Mouse (Mus musculus) olfactory bulb, adult 2 months (tissue): ENCODE results near the gene Col4a1. TPM values are rescaled to one million over a fixed set of nuclear protein-coding genes. Genes with fewer than 3 reads are reported as not detected.

Experiments
- H3K27ac ChIP-seq: fragments of 200-500 bp; 2 replicates; pipeline ENCODE4 v1.5.1; 2012; ENCODE audit warnings: low read depth, low read length; ENCODE audit not compliant: insufficient read depth
- H3K4me1 ChIP-seq: fragments of 200-500 bp; 2 replicates; pipeline ENCODE4 v1.6.1; 2012; ENCODE audit warnings: low read length; ENCODE audit not compliant: control insufficient read depth, insufficient read depth
- H3K4me3 ChIP-seq: fragments of 200-500 bp; 2 replicates; pipeline ENCODE4 v1.5.1; 2012; ENCODE audit warnings: mild to moderate bottlenecking, low read depth, low read length, moderate library complexity; ENCODE audit not compliant: insufficient read depth
- CTCF ChIP-seq: fragments of 200-500 bp; IDR thresholded peaks from 2 replicates; pipeline ENCODE4 v1.5.1; 2012; ENCODE audit warnings: low read depth, mild to moderate bottlenecking, low read length, moderate library complexity; ENCODE audit not compliant: insufficient read depth
- POLR2A ChIP-seq: fragments of 200-500 bp; IDR thresholded peaks from 2 replicates; pipeline ENCODE4 v1.6.1; 2012; ENCODE audit warnings: mild to moderate bottlenecking, low read depth, low read length, moderate library complexity; ENCODE audit not compliant: insufficient read depth
- WGBS: fragments of 180-500 bp; shearing (Covaris S2); methylation state at CpG from one replicate; pipeline ENCODE4 v1.1.7; 2018; 5-methylcytosine and 5-hydroxymethylcytosine counted together
- polyA plus RNA-seq: library from polyadenylated mRNA; stranded (reverse); fragments of >200 nt; gene quantifications from 2 replicates; pipeline ENCODE4 v1.2.4, GENCODE M21; 2012; ENCODE audit warnings: low replicate concordance; ENCODE audit not compliant: missing spikeins, insufficient read depth, insufficient read length

Col4a1 gene
- polyA plus RNA-seq, 1 experiment, result not detected

GRCm38 (mm10) chr8:11203260-11204110 is 109.1 kb downstream of the Col4a1 start:
- peak overlapping the region; percentile 48; the same call in 1 of the 2 replicates for H3K27ac ChIP-seq
- WGBS, result 49% methylated on average over 12 of the region's 12 CpGs
- no peak overlapping the region for H3K4me3 ChIP-seq
- no peak for TF ChIP-seq POLR2A
- TF ChIP-seq CTCF, result no peak
- H3K4me1 ChIP-seq, result peaks cover 23% of the 10 kb centered on the region

- 88% methylated on average over 7 of the region's 7 CpGs for WGBS
- no peak overlapping the region for H3K27ac ChIP-seq
- TF ChIP-seq POLR2A, result no peak
- TF ChIP-seq CTCF, result no peak
- H3K4me3 ChIP-seq, result no peak overlapping the region
- peaks cover 16% of the 10 kb centered on the region for H3K4me1 ChIP-seq
Observed at GRCm38 (mm10) chr8:11198650-11199049, 114.0 kb downstream of the Col4a1 start.

GRCm38 (mm10) chr8:11197988-11198387 is 114.6 kb downstream of the Col4a1 start:
- Histone ChIP-seq H3K27ac (no peak overlapping the region), H3K4me1 (peaks cover 12% of the 10 kb centered on the region; the same call in 1 of the 2 replicates), H3K4me3 (no peak overlapping the region)
- no peak for TF ChIP-seq CTCF
- TF ChIP-seq POLR2A, result no peak
- WGBS, result 90% methylated on average over 3 of the region's 3 CpGs

GRCm38 (mm10) chr8:11197261-11197660 is 115.4 kb downstream of the Col4a1 start:
- H3K27ac ChIP-seq, result no peak overlapping the region
- peaks cover 5% of the 10 kb centered on the region; the same call in 1 of the 2 replicates for H3K4me1 ChIP-seq
- no peak for TF ChIP-seq CTCF
- TF ChIP-seq POLR2A, result no peak

GRCm38 (mm10) chr8:11192719-11193324 is 119.8 kb downstream of the Col4a1 start:
- 82% methylated on average over 12 of the region's 12 CpGs for WGBS
- H3K4me1 ChIP-seq, result peaks cover 8% of the 10 kb centered on the region
- no peak overlapping the region for H3K27ac ChIP-seq
- H3K4me3 ChIP-seq, result no peak overlapping the region
- no peak for TF ChIP-seq CTCF
- no peak for TF ChIP-seq POLR2A

More at GRCm38 (mm10) chr8:11197261-11197660, 115.4 kb downstream of the Col4a1 start:
- H3K4me3 ChIP-seq, result no peak overlapping the region
- 94% methylated on average over 11 of the region's 11 CpGs for WGBS

- under 1% methylated on average over 46 of the region's 46 CpGs for WGBS
- TF ChIP-seq POLR2A (no peak), CTCF (peak; percentile 79)
Observed at GRCm38 (mm10) chr8:11187581-11188271, 124.9 kb downstream of the Col4a1 start.

GRCm38 (mm10) chr8:11186456-11186855 is 126.2 kb downstream of the Col4a1 start:
- Histone ChIP-seq H3K4me3 (no peak overlapping the region), H3K4me1 (peaks cover 26% of the 10 kb centered on the region), H3K27ac (no peak overlapping the region)
- no peak for TF ChIP-seq CTCF
- no peak for TF ChIP-seq POLR2A
- WGBS, result 71% methylated on average over 4 of the region's 4 CpGs

More at GRCm38 (mm10) chr8:11187581-11188271, 124.9 kb downstream of the Col4a1 start:
- Histone ChIP-seq H3K4me1 (peaks cover 26% of the 10 kb centered on the region), H3K4me3 (peak overlapping the region; percentile 26), H3K27ac (no peak overlapping the region)

GRCm38 (mm10) chr8:11185672-11186071 is 127.0 kb downstream of the Col4a1 start:
- peaks cover 26% of the 10 kb centered on the region for H3K4me1 ChIP-seq
- WGBS, result 98% methylated on average over 2 of the region's 2 CpGs
- no peak overlapping the region for H3K27ac ChIP-seq
- no peak overlapping the region for H3K4me3 ChIP-seq
- TF ChIP-seq POLR2A (no peak), CTCF (no peak)
